Mouse (Mus musculus): ENCODE measurements at regions not wholly inside any gene's neighbourhood (a gene's known extent, or its start where the extent isn't known, plus 50 kb on each side); places are given as distances from the start of the nearest gene placed in this dataset.

- TF ChIP-seq CTCF (IDR thresholded peaks at IDR 0.05; ENCODE audit: insufficient read depth, low read length), result no peak
- no peak for TF ChIP-seq POLR2A (IDR thresholded peaks at IDR 0.05; ENCODE audit: borderline replicate concordance, extremely low read depth, low read depth, low read length)
These were observed 129.8 kb upstream of the Teddm2 start for GRCm38 (mm10) chr1:154029826-154030225.
